Mouse (Mus musculus): ENCODE results near the gene Hspg2. TPM values are rescaled to one million over a fixed set of nuclear protein-coding genes. Genes with fewer than 3 reads are reported as not detected.

Hspg2 gene
- total and polyA plus RNA-seq, 3 experiments: 0.05 TPM; not detected in 2

- Histone ChIP-seq H3K27me3 (ENCODE audit: insufficient read depth, low read length) (peaks cover 12% of the 10 kb centered on the region), H3K4me3 (ENCODE audit: low read depth, low read length) (no peak overlapping the region), H3K4me1 (ENCODE audit: insufficient read depth, low read depth, low read length) (peaks cover 11% of the 10 kb centered on the region), H3K9me3 (replicated peaks) (no peaks in the 10 kb centered on the region), H3K36me3 (replicated peaks) (peaks cover 2% of the 10 kb centered on the region)
- TF ChIP-seq GATA2 (IDR thresholded peaks at IDR 0.05; ENCODE audit: borderline replicate concordance, low read depth, low read length) (no peak), CTCF (IDR thresholded peaks at IDR 0.05; ENCODE audit: low read depth, low read length) (no peak), TAL1 (conservative IDR thresholded peaks at IDR 0.05; ENCODE audit: low read depth, low read length) (no peak)
- DNase-seq (ENCODE audit: low spot score): no peak
- no peak for ATAC-seq (ENCODE audit: extremely low read depth, insufficient number of reproducible peaks, low FRiP score, poor library complexity, severe bottlenecking)
Measured at GRCm38 (mm10) chr4:137590961-137591360, 122.4 kb downstream of the Hspg2 start.

GRCm38 (mm10) chr4:137593601-137594495, 125.3 kb downstream of the Hspg2 start, which contains the start of gene Usp48:
Gene Usp48, plus strand, starts transcription at chr4:137593755.
- Histone ChIP-seq H3K36me3 (replicated peaks) (peaks cover 26% of the 10 kb centered on the region), H3K4me3 (ENCODE audit: low read depth, low read length) (peak within 1 kb of the TSS; percentile 100), H3K27me3 (ENCODE audit: insufficient read depth, low read length) (peaks cover 5% of the 10 kb centered on the region; the same call in 1 of the 2 replicates), H3K4me1 (ENCODE audit: insufficient read depth, low read depth, low read length) (peaks cover 36% of the 10 kb centered on the region), H3K9me3 (replicated peaks) (no peaks in the 10 kb centered on the region)
- ATAC-seq (ENCODE audit: extremely low read depth, insufficient number of reproducible peaks, low FRiP score, poor library complexity, severe bottlenecking) (peak; percentile 85), DNase-seq (ENCODE audit: low spot score) (peak; percentile 91)
- TF ChIP-seq GATA1 (IDR thresholded peaks at IDR 0.05; ENCODE audit: borderline replicate concordance, low read length) (no peak), TAL1 (conservative IDR thresholded peaks at IDR 0.05; ENCODE audit: low read depth, low read length) (no peak), CTCF (IDR thresholded peaks at IDR 0.05; ENCODE audit: low read depth, low read length) (no peak), GATA2 (IDR thresholded peaks at IDR 0.05; ENCODE audit: borderline replicate concordance, low read depth, low read length) (no peak), POLR2AphosphoS5 (IDR thresholded peaks at IDR 0.05; ENCODE audit: insufficient replicate concordance, low read depth, low read length) (peak; percentile 86; the same call in 1 of the 2 replicates)

- H3K9me3 ChIP-seq (replicated peaks): no peaks in the 10 kb centered on the region
- peaks cover 5% of the 10 kb centered on the region; the same call in 1 of the 2 replicates for H3K27me3 ChIP-seq (ENCODE audit: insufficient read depth, low read length)
- H3K4me1 ChIP-seq (ENCODE audit: insufficient read depth, low read depth, low read length): peaks cover 44% of the 10 kb centered on the region
- DNase-seq (ENCODE audit: low spot score): peak; percentile 68
- TF ChIP-seq CTCF (IDR thresholded peaks at IDR 0.05; ENCODE audit: low read depth, low read length): no peak
- TF ChIP-seq POLR2AphosphoS5 (IDR thresholded peaks at IDR 0.05; ENCODE audit: insufficient replicate concordance, low read depth, low read length): no peak; the same call in 1 of the 2 replicates
- no peak for TF ChIP-seq GATA1 (IDR thresholded peaks at IDR 0.05; ENCODE audit: borderline replicate concordance, low read length)
- TF ChIP-seq GATA2 (IDR thresholded peaks at IDR 0.05; ENCODE audit: borderline replicate concordance, low read depth, low read length): no peak
- no peak for TF ChIP-seq TAL1 (conservative IDR thresholded peaks at IDR 0.05; ENCODE audit: low read depth, low read length)
- peak overlapping the region; percentile 100 for H3K4me3 ChIP-seq (ENCODE audit: low read depth, low read length)
- peaks cover 34% of the 10 kb centered on the region for H3K36me3 ChIP-seq (replicated peaks)
- ATAC-seq (ENCODE audit: extremely low read depth, insufficient number of reproducible peaks, low FRiP score, poor library complexity, severe bottlenecking): 0 out of 2 replicates have a peak, but pooled peaks have one; percentile 54
Measured at GRCm38 (mm10) chr4:137594496-137595270, 126.1 kb downstream of the Hspg2 start.

GRCm38 (mm10) chr4:137597098-137597630, 128.6 kb downstream of the Hspg2 start:
- H3K4me3 ChIP-seq (ENCODE audit: low read depth, low read length): no peak overlapping the region
- no peak for TF ChIP-seq GATA1 (IDR thresholded peaks at IDR 0.05; ENCODE audit: borderline replicate concordance, low read length)
- TF ChIP-seq POLR2AphosphoS5 (IDR thresholded peaks at IDR 0.05; ENCODE audit: insufficient replicate concordance, low read depth, low read length): no peak
- no peak for TF ChIP-seq TAL1 (conservative IDR thresholded peaks at IDR 0.05; ENCODE audit: low read depth, low read length)
- TF ChIP-seq CTCF (IDR thresholded peaks at IDR 0.05; ENCODE audit: low read depth, low read length): no peak
- no peak for TF ChIP-seq GATA2 (IDR thresholded peaks at IDR 0.05; ENCODE audit: borderline replicate concordance, low read depth, low read length)

GRCm38 (mm10) chr4:137598577-137598976, 130.0 kb downstream of the Hspg2 start:
- no peaks in the 10 kb centered on the region for H3K9me3 ChIP-seq (replicated peaks)
- TF ChIP-seq POLR2AphosphoS5 (IDR thresholded peaks at IDR 0.05; ENCODE audit: insufficient replicate concordance, low read depth, low read length) (no peak), GATA2 (IDR thresholded peaks at IDR 0.05; ENCODE audit: borderline replicate concordance, low read depth, low read length) (no peak), CTCF (IDR thresholded peaks at IDR 0.05; ENCODE audit: low read depth, low read length) (no peak), TAL1 (conservative IDR thresholded peaks at IDR 0.05; ENCODE audit: low read depth, low read length) (no peak), GATA1 (IDR thresholded peaks at IDR 0.05; ENCODE audit: borderline replicate concordance, low read length) (no peak)
- H3K36me3 ChIP-seq (replicated peaks): peaks cover 68% of the 10 kb centered on the region
- H3K4me1 ChIP-seq (ENCODE audit: insufficient read depth, low read depth, low read length): peaks cover 66% of the 10 kb centered on the region
- H3K4me3 ChIP-seq (ENCODE audit: low read depth, low read length): no peak overlapping the region
- DNase-seq (ENCODE audit: low spot score) (no peak), ATAC-seq (ENCODE audit: extremely low read depth, insufficient number of reproducible peaks, low FRiP score, poor library complexity, severe bottlenecking) (no peak)
- no peaks in the 10 kb centered on the region for H3K27me3 ChIP-seq (ENCODE audit: insufficient read depth, low read length)

More at GRCm38 (mm10) chr4:137597098-137597630, 128.6 kb downstream of the Hspg2 start:
- H3K4me1 ChIP-seq (ENCODE audit: insufficient read depth, low read depth, low read length): peaks cover 57% of the 10 kb centered on the region
- ATAC-seq (ENCODE audit: extremely low read depth, insufficient number of reproducible peaks, low FRiP score, poor library complexity, severe bottlenecking) (no peak), DNase-seq (ENCODE audit: low spot score) (no peak)
- no peaks in the 10 kb centered on the region for H3K27me3 ChIP-seq (ENCODE audit: insufficient read depth, low read length)
- no peaks in the 10 kb centered on the region for H3K9me3 ChIP-seq (replicated peaks)
- peaks cover 55% of the 10 kb centered on the region for H3K36me3 ChIP-seq (replicated peaks)
